Mouse (Mus musculus): Measurements from ENCODE around the gene Nek2.

DNA sequence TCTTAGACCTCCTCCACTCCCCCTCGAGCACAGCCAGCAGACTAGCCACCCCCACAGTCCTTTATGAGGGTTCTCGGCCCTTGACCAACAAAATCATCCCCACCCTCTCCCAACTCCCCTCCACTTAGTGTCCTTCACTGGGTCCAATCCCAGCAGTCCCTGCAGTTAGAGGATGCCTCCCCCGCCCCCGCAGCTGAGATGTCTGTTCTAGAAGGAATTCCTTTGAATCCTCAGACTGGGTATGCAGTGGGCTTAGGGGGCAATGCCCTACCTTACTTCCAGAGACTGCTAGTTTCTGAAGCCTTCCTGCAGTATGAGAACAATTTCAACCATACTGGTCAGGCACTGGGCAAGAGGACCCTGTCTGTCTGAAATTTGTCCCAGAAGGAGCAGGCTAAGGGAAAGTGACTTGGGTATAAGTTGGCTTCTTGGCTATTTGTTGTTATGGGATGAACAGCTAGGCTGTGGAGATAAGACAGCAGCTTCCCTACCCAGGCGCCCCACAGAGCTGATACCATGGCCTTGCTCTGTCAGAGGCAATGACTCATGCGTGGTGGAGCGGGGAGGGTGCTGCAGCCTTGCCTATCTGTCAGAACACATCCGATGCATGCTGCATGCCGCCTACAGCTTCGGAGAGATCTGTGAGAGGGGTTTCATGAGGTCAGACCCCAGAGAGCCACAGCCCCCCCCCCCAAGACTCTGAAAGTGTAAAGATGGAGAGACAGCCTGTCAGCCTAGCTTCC is 34.1 kb downstream of the Nek2 start:
- TF ChIP-seq CTCF (IDR thresholded peaks at IDR 0.05; ENCODE audit: low read depth) (no peak; the same call in 1 of the 2 replicates), EP300 (IDR thresholded peaks at IDR 0.05; ENCODE audit: low read depth) (peak; percentile 91)
